Mouse (Mus musculus) embryonic facial prominence, embryonic 15.5 days (tissue): ENCODE results near the gene Maats1. TPM values are rescaled to one million over a fixed set of nuclear protein-coding genes. Genes with fewer than 3 reads are reported as not detected.
"Not testable (repeated sequence)": the region's sequence is repeated elsewhere in the genome, so short reads cannot be mapped to it uniquely, and the experiment has no call there.

Experiments
- ATAC-seq: fragments of 200-750 bp; cut with Nextera tagmentation; 2 replicates; pipeline ENCODE4 v1.8.0; 2017; ENCODE audit warnings: low read depth, moderate TSS enrichment; ENCODE audit not compliant: insufficient number of reproducible peaks, low FRiP score, low TSS enrichment
- H3K27ac ChIP-seq: fragments of 300-500 bp; sonication (generic); replicated peaks from 2 replicates; pipeline ENCODE4 v1.5.1; 2015; ENCODE audit warnings: mild to moderate bottlenecking, inconsistent platforms
- H3K27me3 ChIP-seq: fragments of 300-500 bp; sonication (generic); 2 replicates; pipeline ENCODE4 v1.6.1; 2015; ENCODE audit warnings: inconsistent platforms
- H3K36me3 ChIP-seq: fragments of 300-500 bp; sonication (generic); 2 replicates; pipeline ENCODE4 v1.6.1; 2015; ENCODE audit warnings: mild to moderate bottlenecking, inconsistent platforms
- H3K4me1 ChIP-seq: fragments of 300-500 bp; sonication (generic); 2 replicates; pipeline ENCODE4 v1.6.1; 2015; ENCODE audit warnings: inconsistent platforms
- H3K4me2 ChIP-seq: fragments of 300-500 bp; sonication (generic); replicated peaks from 2 replicates; pipeline ENCODE4 v1.6.1; 2015; ENCODE audit warnings: mild to moderate bottlenecking, inconsistent platforms
- H3K4me3 ChIP-seq: fragments of 300-500 bp; sonication (generic); replicated peaks from 2 replicates; pipeline ENCODE4 v1.5.1; 2015; ENCODE audit warnings: mild to moderate bottlenecking, inconsistent platforms
- H3K9ac ChIP-seq: fragments of 300-500 bp; sonication (generic); 2 replicates; pipeline ENCODE4 v1.6.1; 2015; ENCODE audit warnings: inconsistent platforms
- H3K9me3 ChIP-seq: fragments of 300-500 bp; sonication (generic); replicated peaks from 2 replicates; pipeline ENCODE4 v1.6.1; 2016; ENCODE audit warnings: inconsistent platforms
- WGBS: fragments of 180-500 bp; shearing (Covaris S2); methylation state at CpG from one replicate; pipeline ENCODE4 v1.1.7; 2015; 5-methylcytosine and 5-hydroxymethylcytosine counted together
- polyA plus RNA-seq: library from polyadenylated mRNA; unstranded; fragments of >200 nt; fragmentation: Nextera tagmentation; extraction: Ambion mirVana; gene quantifications from 2 replicates; pipeline ENCODE4 v1.2.1, GENCODE M21; 2015

Gene Maats1
- polyA plus RNA-seq, 1 experiment from 2014 or later: 4.2 TPM

- peaks cover 6% of the 10 kb centered on the region for H3K4me1 ChIP-seq
Observed at GRCm38 (mm10) chr16:38347588-38347987, 5.6 kb upstream of the Maats1 start.

GRCm38 (mm10) chr16:38346529-38347325 is 4.8 kb upstream of the Maats1 start, which contains the start of the genes Cox17 and Gm21987:
Gene Cox17, plus strand, starts transcription at chr16:38346991.
Gene Gm21987, plus strand, starts transcription at chr16:38347040.
- no peaks in the 10 kb centered on the region for H3K9me3 ChIP-seq
- ATAC-seq: peak; percentile 94
- WGBS: 3% methylated on average over 35 of the region's 35 CpGs

More at GRCm38 (mm10) chr16:38347588-38347987, 5.6 kb upstream of the Maats1 start:
- no peak overlapping the region for H3K9ac ChIP-seq
- H3K36me3 ChIP-seq: peaks cover 23% of the 10 kb centered on the region
- no peaks in the 10 kb centered on the region for H3K9me3 ChIP-seq
- H3K27me3 ChIP-seq: no peaks in the 10 kb centered on the region
- peak overlapping the region; percentile 55 for H3K4me2 ChIP-seq
- 57% methylated on average over 6 of the region's 6 CpGs for WGBS
- no peak overlapping the region for H3K27ac ChIP-seq
- H3K4me3 ChIP-seq: peak overlapping the region; percentile 94
- no peak for ATAC-seq

GRCm38 (mm10) chr16:38344941-38345725 is 3.2 kb upstream of the Maats1 start:
- H3K27me3 ChIP-seq: no peaks in the 10 kb centered on the region
- ATAC-seq: no peak
- H3K27ac ChIP-seq: no peak overlapping the region
- H3K4me1 ChIP-seq: peaks cover 13% of the 10 kb centered on the region
- no peak overlapping the region for H3K4me2 ChIP-seq
- WGBS: 81% methylated on average over 3 of the region's 3 CpGs
- H3K9me3 ChIP-seq: no peaks in the 10 kb centered on the region
- H3K4me3 ChIP-seq: no peak overlapping the region
- peaks cover 4% of the 10 kb centered on the region for H3K36me3 ChIP-seq
- H3K9ac ChIP-seq: no peak overlapping the region

More at GRCm38 (mm10) chr16:38346529-38347325, 4.8 kb upstream of the Maats1 start, which contains the start of the genes Cox17 and Gm21987:
- Histone ChIP-seq H3K27ac (peak within 1 kb of the TSS; percentile 89), H3K36me3 (peaks cover 20% of the 10 kb centered on the region), H3K27me3 (no peaks in the 10 kb centered on the region), H3K9ac (peak within 1 kb of the TSS; percentile 77), H3K4me2 (peak within 1 kb of the TSS; percentile 55), H3K4me1 (peaks cover 9% of the 10 kb centered on the region), H3K4me3 (peak within 1 kb of the TSS; percentile 94)

- H3K9ac ChIP-seq, H3K27me3 ChIP-seq, ATAC-seq, H3K36me3 ChIP-seq, H3K27ac ChIP-seq, H3K4me3 ChIP-seq, H3K9me3 ChIP-seq, H3K4me1 ChIP-seq, H3K4me2 ChIP-seq: not testable (repeated sequence)
- WGBS: 86% methylated on average over 4 of the region's 4 CpGs
Observed at GRCm38 (mm10) chr16:38338077-38338476, 3.9 kb downstream of the Maats1 start.

GRCm38 (mm10) chr16:38334431-38334830 is 7.5 kb downstream of the Maats1 start:
- H3K4me1 ChIP-seq: no peaks in the 10 kb centered on the region
- no peak overlapping the region for H3K4me3 ChIP-seq
- H3K4me2 ChIP-seq: no peak overlapping the region
- WGBS: 29% methylated on average over 6 of the region's 6 CpGs
- no peaks in the 10 kb centered on the region for H3K9me3 ChIP-seq
- no peak overlapping the region for H3K9ac ChIP-seq
- no peak overlapping the region for H3K27ac ChIP-seq
- no peak for ATAC-seq
- H3K27me3 ChIP-seq: no peaks in the 10 kb centered on the region
- no peaks in the 10 kb centered on the region for H3K36me3 ChIP-seq

- H3K4me1 ChIP-seq: no peaks in the 10 kb centered on the region
- no peaks in the 10 kb centered on the region for H3K27me3 ChIP-seq
- 86% methylated on average over 3 of the region's 3 CpGs for WGBS
- no peak overlapping the region for H3K4me2 ChIP-seq
- H3K9me3 ChIP-seq: no peaks in the 10 kb centered on the region
- H3K4me3 ChIP-seq: no peak overlapping the region
- no peaks in the 10 kb centered on the region for H3K36me3 ChIP-seq
- no peak overlapping the region for H3K27ac ChIP-seq
- no peak for ATAC-seq
- H3K9ac ChIP-seq: no peak overlapping the region
Observed at GRCm38 (mm10) chr16:38329340-38329739, 12.6 kb downstream of the Maats1 start.

GRCm38 (mm10) chr16:38326778-38327397 is 15.1 kb downstream of the Maats1 start:
- no peak for ATAC-seq
- no peak overlapping the region for H3K27ac ChIP-seq
- 81% methylated on average over 11 of the region's 11 CpGs for WGBS
- H3K4me2 ChIP-seq: no peak overlapping the region
- H3K4me3 ChIP-seq: no peak overlapping the region
- H3K9ac ChIP-seq: no peak overlapping the region
- H3K4me1 ChIP-seq: no peaks in the 10 kb centered on the region
- H3K36me3 ChIP-seq: no peaks in the 10 kb centered on the region
- H3K9me3 ChIP-seq: no peaks in the 10 kb centered on the region
- H3K27me3 ChIP-seq: no peaks in the 10 kb centered on the region

- no peaks in the 10 kb centered on the region for H3K36me3 ChIP-seq
- no peak overlapping the region for H3K27ac ChIP-seq
- no peak overlapping the region for H3K4me2 ChIP-seq
- H3K27me3 ChIP-seq: no peaks in the 10 kb centered on the region
- ATAC-seq: no peak
- no peak overlapping the region for H3K9ac ChIP-seq
- H3K4me1 ChIP-seq: no peaks in the 10 kb centered on the region
- H3K4me3 ChIP-seq: no peak overlapping the region
- no peaks in the 10 kb centered on the region for H3K9me3 ChIP-seq
- WGBS: 90% methylated on average over 15 of the region's 15 CpGs
Observed at GRCm38 (mm10) chr16:38324311-38324710, 17.6 kb downstream of the Maats1 start.

- 30% methylated on average over 17 of the region's 17 CpGs for WGBS
- ATAC-seq: no peak
- Histone ChIP-seq H3K4me3 (no peak overlapping the region), H3K4me2 (peak overlapping the region; percentile 39; the same call in 1 of the 2 replicates), H3K4me1 (no peaks in the 10 kb centered on the region), H3K27ac (no peak overlapping the region), H3K9me3 (no peaks in the 10 kb centered on the region), H3K27me3 (no peaks in the 10 kb centered on the region), H3K9ac (no peak overlapping the region), H3K36me3 (no peaks in the 10 kb centered on the region)
Observed at GRCm38 (mm10) chr16:38321452-38321935, 20.4 kb downstream of the Maats1 start.

GRCm38 (mm10) chr16:38319087-38319486 is 22.9 kb downstream of the Maats1 start:
- Histone ChIP-seq H3K9ac (no peak overlapping the region), H3K27me3 (no peaks in the 10 kb centered on the region), H3K4me2 (no peak overlapping the region), H3K4me3 (no peak overlapping the region), H3K27ac (no peak overlapping the region), H3K9me3 (no peaks in the 10 kb centered on the region), H3K4me1 (no peaks in the 10 kb centered on the region), H3K36me3 (no peaks in the 10 kb centered on the region)
- no peak for ATAC-seq
- 92% methylated on average over 4 of the region's 4 CpGs for WGBS

GRCm38 (mm10) chr16:38318492-38318891 is 23.5 kb downstream of the Maats1 start:
- no peak overlapping the region for H3K27ac ChIP-seq
- no peaks in the 10 kb centered on the region for H3K27me3 ChIP-seq
- H3K4me3 ChIP-seq: no peak overlapping the region
- no peak overlapping the region for H3K4me2 ChIP-seq
- no peaks in the 10 kb centered on the region for H3K36me3 ChIP-seq
- no peak overlapping the region for H3K9ac ChIP-seq
- no peak for ATAC-seq
- no peaks in the 10 kb centered on the region for H3K4me1 ChIP-seq
- 68% methylated on average over 9 of the region's 9 CpGs for WGBS
- no peaks in the 10 kb centered on the region for H3K9me3 ChIP-seq
